Mouse (Mus musculus) intestine, embryonic 16.5 days (tissue): Measurements from ENCODE around the gene Cdh13. TPM values are rescaled to one million over a fixed set of nuclear protein-coding genes. Genes with fewer than 3 reads are reported as not detected.

ENCODE experiments used
- ATAC-seq: fragments of 200-750 bp; cut with Nextera tagmentation; 2 replicates; pipeline ENCODE4 v1.8.0; 2017; ENCODE audit warnings: moderate TSS enrichment, moderate library complexity
- H3K27ac ChIP-seq: fragments of 300-500 bp; sonication (generic); 2 replicates; pipeline ENCODE4 v1.5.1; 2014; ENCODE audit warnings: mild to moderate bottlenecking, low read length
- H3K27me3 ChIP-seq: fragments of 300-500 bp; sonication (generic); replicated peaks from 2 replicates; pipeline ENCODE4 v1.6.1; 2014; ENCODE audit warnings: low read length, control low read depth, mixed read lengths; ENCODE audit not compliant: control insufficient read depth, insufficient read depth
- H3K36me3 ChIP-seq: fragments of 300-500 bp; sonication (generic); 2 replicates; pipeline ENCODE4 v1.6.1; 2014; ENCODE audit warnings: low read length, control low read depth; ENCODE audit not compliant: control insufficient read depth, insufficient read depth
- H3K4me1 ChIP-seq: fragments of 300-500 bp; sonication (generic); 2 replicates; pipeline ENCODE4 v1.6.1; 2014; ENCODE audit warnings: low read length, control low read depth, mixed read lengths; ENCODE audit not compliant: control insufficient read depth, insufficient read depth
- H3K4me2 ChIP-seq: fragments of 300-500 bp; sonication (generic); 2 replicates; pipeline ENCODE4 v1.6.1; 2014; ENCODE audit warnings: low read depth, low read length, control low read depth
- H3K4me3 ChIP-seq: fragments of 300-500 bp; sonication (generic); 2 replicates; pipeline ENCODE4 v1.5.1; 2014; ENCODE audit warnings: mild to moderate bottlenecking, low read length
- H3K9ac ChIP-seq: fragments of 300-500 bp; sonication (generic); 2 replicates; pipeline ENCODE4 v1.6.1; 2014; ENCODE audit warnings: low read depth, low read length
- H3K9me3 ChIP-seq: fragments of 300-500 bp; sonication (generic); 2 replicates; pipeline ENCODE4 v1.6.1; 2016; ENCODE audit warnings: low read length, control low read depth; ENCODE audit not compliant: control insufficient read depth
- WGBS: fragments of 180-500 bp; shearing (Covaris S2); extraction: QIAGEN DNeasy Blood & Tissue Kit; methylation state at CpG from one replicate; pipeline ENCODE4 v1.1.7; 2014; 5-methylcytosine and 5-hydroxymethylcytosine counted together
- polyA plus RNA-seq: library from polyadenylated mRNA; unstranded; fragments of >200 nt; fragmentation: Nextera tagmentation; extraction: Ambion mirVana; gene quantifications from 2 replicates; pipeline ENCODE4 v1.2.1, GENCODE M21; 2015

Cdh13 gene
- polyA plus RNA-seq, 1 experiment from 2014 or later, result 6.5 TPM

DNA sequence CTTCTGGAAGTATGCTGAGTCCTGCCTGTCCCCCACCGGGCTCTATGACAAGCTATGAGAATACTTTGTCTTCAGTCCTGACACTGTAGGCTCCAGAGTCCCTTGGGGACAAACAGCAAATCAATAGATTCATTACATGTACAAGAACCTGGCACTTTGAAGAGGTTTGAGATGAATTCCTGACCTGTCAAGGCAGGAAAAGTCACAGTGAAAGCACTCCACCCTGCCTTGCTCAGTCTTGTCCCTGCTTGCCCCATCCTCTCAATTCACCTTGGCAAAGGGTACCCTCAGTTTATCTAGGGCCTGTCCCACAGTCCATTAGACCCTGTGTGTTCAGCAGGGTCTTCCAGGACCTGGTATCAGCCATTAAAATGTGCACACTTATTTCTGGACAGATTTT, 11.0 kb upstream of the Cdh13 start:
- H3K36me3 ChIP-seq, result no peaks in the 10 kb centered on the region
- no peak overlapping the region for H3K27ac ChIP-seq
- H3K27me3 ChIP-seq, result no peaks in the 10 kb centered on the region
- no peaks in the 10 kb centered on the region for H3K9me3 ChIP-seq
- no peak overlapping the region for H3K4me2 ChIP-seq
- H3K4me3 ChIP-seq, result no peak overlapping the region
- H3K9ac ChIP-seq, result no peak overlapping the region
- WGBS, result 91% methylated on average over 1 of the region's 1 CpGs
- 0 out of 2 replicates have a peak, but pooled peaks cover 5% of the 10 kb centered on the region for H3K4me1 ChIP-seq
- ATAC-seq, result no peak

DNA sequence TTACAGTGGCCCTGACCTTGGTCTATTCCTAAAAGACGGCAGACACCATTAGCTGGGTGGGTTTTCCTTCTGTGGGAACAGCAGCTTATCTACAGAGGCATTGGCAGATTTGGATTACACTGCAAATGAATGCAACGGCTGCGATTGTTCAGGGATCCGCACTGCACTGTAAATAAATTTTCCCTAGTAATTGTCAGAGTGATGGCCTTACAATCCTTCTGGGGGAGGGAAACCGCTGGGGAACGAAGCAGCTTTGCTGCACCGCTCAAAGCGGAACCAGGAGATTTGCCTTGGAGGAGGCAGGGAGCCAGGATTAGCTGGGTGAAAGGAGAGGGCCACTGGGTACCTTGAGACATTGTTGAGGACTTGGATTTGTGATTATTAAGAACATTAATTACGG, 9.3 kb upstream of the Cdh13 start:
- WGBS, result 75% methylated on average over 9 of the region's 9 CpGs
- Histone ChIP-seq H3K27ac (no peak overlapping the region), H3K36me3 (no peaks in the 10 kb centered on the region), H3K4me2 (no peak overlapping the region), H3K9me3 (no peaks in the 10 kb centered on the region), H3K4me3 (no peak overlapping the region), H3K9ac (no peak overlapping the region), H3K4me1 (0 out of 2 replicates have a peak, but pooled peaks cover 5% of the 10 kb centered on the region), H3K27me3 (no peaks in the 10 kb centered on the region)
- no peak for ATAC-seq

DNA sequence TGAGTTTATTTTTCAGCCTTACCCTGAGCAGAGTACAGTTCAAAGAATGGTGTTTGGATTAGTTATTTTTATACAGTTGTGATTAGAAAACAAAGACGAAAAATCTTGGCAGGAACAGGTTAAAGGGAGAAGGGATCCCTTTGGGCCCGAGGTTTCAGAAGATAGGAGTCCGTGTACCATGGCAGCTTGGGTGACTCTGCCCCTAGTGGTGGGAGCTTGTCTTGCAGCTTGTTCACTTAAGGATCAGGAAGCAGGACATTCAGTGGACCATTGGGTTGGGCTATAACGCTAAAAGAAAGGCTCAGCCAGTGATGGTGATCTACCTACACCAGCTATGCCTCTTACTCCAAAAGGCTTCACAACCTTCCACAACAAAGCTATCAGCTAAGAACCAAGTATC, 8.8 kb upstream of the Cdh13 start:
- H3K9ac ChIP-seq, result no peak overlapping the region
- H3K4me2 ChIP-seq, result no peak overlapping the region
- H3K36me3 ChIP-seq, result no peaks in the 10 kb centered on the region
- H3K27ac ChIP-seq, result no peak overlapping the region
- WGBS, result 11% methylated on average over 4 of the region's 4 CpGs
- 0 out of 2 replicates have a peak, but pooled peaks cover 5% of the 10 kb centered on the region for H3K4me1 ChIP-seq
- H3K27me3 ChIP-seq, result no peaks in the 10 kb centered on the region
- no peaks in the 10 kb centered on the region for H3K9me3 ChIP-seq
- ATAC-seq, result no peak; the same call in 1 of the 2 replicates
- H3K4me3 ChIP-seq, result no peak overlapping the region

DNA sequence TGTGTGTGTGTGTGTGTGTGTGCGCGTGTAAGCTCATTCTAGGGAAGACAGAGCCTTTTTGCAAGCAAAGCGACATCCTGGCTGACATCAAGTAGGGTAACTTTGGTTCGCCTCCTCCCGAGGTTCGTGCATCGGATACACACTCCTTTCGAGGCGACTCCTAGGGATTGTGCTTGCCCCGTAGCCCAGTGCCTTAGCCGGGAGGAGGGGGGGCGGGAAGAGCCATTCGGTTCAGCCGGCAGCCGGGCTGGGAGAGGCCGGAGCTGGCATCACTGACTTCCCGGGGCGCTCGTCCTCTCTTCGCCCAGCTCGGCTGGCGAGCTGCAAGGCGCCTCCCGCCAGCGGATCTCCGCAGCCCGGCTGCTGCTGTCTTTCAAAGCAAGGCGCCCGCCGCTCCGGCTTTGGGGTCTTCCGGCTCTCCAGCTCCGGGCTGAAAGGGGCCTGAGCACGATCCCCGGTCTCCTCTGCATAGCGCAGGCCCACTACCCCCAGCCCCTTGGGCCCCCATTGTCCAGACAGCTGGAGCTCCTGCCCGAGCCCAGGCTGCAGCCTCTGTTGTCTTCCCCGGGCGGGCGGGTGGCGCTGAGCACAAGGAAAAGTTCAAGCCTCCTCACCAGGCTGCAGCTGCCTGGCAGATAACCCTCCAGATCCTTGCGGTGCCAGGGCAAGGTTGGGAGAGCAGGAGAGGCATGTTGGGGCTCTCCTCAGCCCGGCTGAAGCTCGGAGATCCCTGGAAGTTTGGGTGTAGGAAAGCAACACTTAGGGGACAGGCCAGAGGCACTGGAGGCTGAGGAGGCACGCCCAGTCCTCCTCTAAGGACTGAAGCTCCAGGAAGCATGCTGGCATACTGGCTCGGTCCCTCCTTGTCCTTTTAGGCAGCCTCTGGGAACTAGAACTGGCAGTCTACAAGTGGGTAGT, 838 bp downstream of the Cdh13 start:
- peak overlapping the region; percentile 68 for H3K9ac ChIP-seq
- 1% methylated on average over 46 of the region's 46 CpGs for WGBS
- no peaks in the 10 kb centered on the region for H3K27me3 ChIP-seq
- H3K4me1 ChIP-seq, result peaks cover 8% of the 10 kb centered on the region
- H3K9me3 ChIP-seq, result no peaks in the 10 kb centered on the region
- H3K4me3 ChIP-seq, result peak overlapping the region; percentile 53
- H3K27ac ChIP-seq, result no peak overlapping the region
- no peaks in the 10 kb centered on the region for H3K36me3 ChIP-seq
- peak overlapping the region; percentile 90 for H3K4me2 ChIP-seq
- ATAC-seq, result peak; percentile 54; the same call in 1 of the 2 replicates

DNA sequence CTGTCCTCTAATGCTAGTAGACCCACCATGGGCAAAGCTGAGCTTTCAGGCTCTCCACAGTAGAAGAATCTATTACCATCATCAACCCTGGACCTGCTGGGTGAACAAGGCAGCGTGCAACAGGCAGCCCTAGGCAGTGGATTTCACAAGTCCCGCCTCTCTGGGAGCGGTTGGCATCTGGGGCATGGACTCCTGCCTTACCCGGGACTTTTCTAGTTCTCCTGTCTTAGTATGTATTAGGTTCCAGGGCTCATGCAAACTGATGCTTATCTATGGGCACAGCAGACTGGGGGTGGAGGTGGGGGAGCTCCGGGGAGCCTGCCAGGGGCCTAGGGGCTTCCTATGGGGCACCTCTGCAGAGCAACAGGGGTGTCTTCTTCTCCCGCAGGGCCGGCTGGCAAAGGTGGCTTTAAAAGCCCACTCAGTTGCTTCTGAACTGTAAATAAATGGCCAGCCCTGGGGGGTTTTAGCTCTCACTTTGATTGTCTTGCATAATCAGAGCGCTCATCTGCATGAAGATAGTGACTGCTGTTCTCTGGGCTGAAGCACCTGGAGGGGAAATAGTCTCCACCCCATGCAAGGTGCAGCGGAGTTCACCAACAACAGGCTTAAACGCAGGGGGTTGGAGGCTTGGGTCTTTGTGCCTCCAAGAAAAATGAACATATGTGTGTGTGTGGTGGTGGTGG, 2.2 kb downstream of the Cdh13 start:
- no peak for ATAC-seq

DNA sequence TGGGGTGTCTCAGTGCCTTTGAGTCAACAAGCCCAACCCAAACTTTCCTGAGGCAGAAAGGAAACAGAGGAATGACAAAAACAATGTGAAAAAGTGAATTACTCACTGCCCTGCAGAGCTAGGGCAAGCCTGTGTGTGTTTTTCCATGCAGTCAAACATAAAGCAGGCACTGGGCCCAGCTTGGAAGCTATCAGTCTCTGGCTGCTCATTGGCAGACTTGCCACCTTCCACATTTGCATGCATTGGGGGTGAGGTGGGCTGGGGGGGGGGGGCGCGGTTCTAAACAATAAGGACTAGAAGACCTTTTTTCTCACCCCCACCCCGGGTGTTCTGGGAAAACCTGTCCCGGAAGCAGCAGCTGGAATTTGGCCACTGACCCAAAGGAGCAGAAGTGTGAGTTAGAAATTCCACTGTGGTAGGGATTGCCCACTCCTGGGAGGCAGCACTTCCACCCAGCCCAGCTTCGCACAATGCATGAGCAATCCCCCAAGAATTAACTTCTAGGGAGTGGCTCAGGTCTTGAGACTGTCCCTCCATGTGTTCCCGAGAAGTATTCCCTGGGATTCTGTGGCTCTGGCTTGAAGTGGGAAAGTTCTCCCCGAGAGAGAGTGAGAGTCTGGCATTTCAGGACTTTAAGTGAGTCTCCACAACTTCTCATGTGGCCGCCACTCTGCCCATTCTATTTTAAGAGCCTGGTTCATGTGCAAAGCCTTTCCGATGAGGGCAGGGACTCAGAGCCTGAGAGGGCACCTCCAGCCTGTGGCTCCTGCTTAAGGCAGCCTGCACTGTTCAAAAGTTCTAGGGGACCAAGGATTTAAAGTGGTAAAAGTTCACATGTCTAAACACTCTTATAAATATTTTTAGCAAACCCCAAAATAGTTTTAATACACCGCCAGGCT, 3.0 kb downstream of the Cdh13 start:
- no peak for ATAC-seq
- 24% methylated on average over 10 of the region's 10 CpGs for WGBS
- no peak overlapping the region for H3K27ac ChIP-seq

More for the DNA sequence above, 2.2 kb downstream of the Cdh13 start:
- H3K9ac ChIP-seq, result no peak overlapping the region
- no peak overlapping the region for H3K4me2 ChIP-seq
- H3K9me3 ChIP-seq, result no peaks in the 10 kb centered on the region
- no peaks in the 10 kb centered on the region for H3K36me3 ChIP-seq
- no peaks in the 10 kb centered on the region for H3K27me3 ChIP-seq
- 36% methylated on average over 10 of the region's 10 CpGs for WGBS
- H3K4me3 ChIP-seq, result no peak overlapping the region
- no peak overlapping the region for H3K27ac ChIP-seq
- H3K4me1 ChIP-seq, result peaks cover 8% of the 10 kb centered on the region

DNA sequence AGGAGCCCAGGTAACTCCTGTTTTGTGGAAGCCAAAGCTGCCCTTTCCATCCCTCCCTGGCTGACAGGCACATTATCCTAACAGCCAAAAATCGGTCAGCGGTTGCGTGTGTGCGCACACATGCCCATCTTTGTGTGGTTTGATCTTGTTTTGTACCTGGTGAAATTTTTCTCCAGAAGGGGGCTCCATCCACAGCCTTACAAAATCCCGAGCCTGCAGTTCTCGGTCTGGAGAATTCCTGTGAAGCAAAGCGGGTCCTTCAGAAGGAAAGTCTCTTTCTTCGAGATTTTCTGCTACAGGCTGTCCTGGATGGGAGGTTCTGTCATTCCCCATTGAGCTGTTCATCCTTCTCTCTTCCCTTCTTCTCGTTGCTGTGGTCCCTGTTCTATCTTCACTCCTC, 4.0 kb downstream of the Cdh13 start:
- H3K9ac ChIP-seq, result no peak overlapping the region
- no peak overlapping the region for H3K4me3 ChIP-seq
- 41% methylated on average over 9 of the region's 9 CpGs for WGBS
- no peaks in the 10 kb centered on the region for H3K27me3 ChIP-seq
- no peaks in the 10 kb centered on the region for H3K9me3 ChIP-seq
- no peak for ATAC-seq
- H3K4me2 ChIP-seq, result no peak overlapping the region
- H3K27ac ChIP-seq, result no peak overlapping the region
- H3K4me1 ChIP-seq, result peaks cover 8% of the 10 kb centered on the region
- H3K36me3 ChIP-seq, result no peaks in the 10 kb centered on the region

More for the DNA sequence above, 3.0 kb downstream of the Cdh13 start:
- Histone ChIP-seq H3K9me3 (no peaks in the 10 kb centered on the region), H3K36me3 (no peaks in the 10 kb centered on the region), H3K4me1 (peaks cover 8% of the 10 kb centered on the region), H3K4me3 (no peak overlapping the region), H3K4me2 (no peak overlapping the region), H3K27me3 (no peaks in the 10 kb centered on the region), H3K9ac (no peak overlapping the region)

DNA sequence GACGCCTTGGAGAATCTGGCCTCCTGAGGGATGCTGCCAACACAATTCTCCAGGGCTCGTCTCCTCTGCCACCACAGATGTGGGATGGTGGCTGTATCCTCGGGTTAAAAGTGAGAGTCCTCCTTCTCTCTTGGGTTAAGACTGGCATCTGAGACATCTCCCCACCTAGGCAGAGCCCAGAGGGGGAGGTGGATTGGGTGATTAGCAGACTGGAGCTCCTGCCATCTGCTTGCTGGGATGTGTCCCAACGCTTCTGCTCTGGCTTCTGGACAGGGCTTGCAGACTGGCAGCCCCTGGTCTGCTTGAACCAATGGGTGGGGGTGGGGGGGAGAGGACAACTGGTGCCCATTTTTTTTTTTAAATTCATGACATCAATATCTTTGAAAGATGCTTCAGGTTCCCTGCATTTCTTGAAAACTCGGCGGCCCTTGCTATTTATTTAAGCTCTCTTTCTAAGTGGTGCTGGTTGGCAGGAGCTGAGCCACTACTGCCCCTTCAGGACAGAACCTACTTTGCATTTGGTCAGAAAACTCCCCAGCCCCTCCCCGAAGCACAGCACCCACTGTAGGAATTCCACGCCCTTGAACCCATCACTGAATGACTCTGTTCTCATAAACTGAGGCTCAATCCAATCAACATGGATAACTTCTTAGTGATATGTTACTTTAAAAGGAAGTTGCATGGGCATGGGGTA, 4.9 kb downstream of the Cdh13 start:
- Histone ChIP-seq H3K4me3 (no peak overlapping the region), H3K4me1 (peaks cover 8% of the 10 kb centered on the region), H3K36me3 (no peaks in the 10 kb centered on the region), H3K4me2 (no peak overlapping the region), H3K27me3 (no peaks in the 10 kb centered on the region), H3K9ac (no peak overlapping the region), H3K27ac (no peak overlapping the region), H3K9me3 (no peaks in the 10 kb centered on the region)
- WGBS, result 71% methylated on average over 8 of the region's 8 CpGs
- ATAC-seq, result no peak
